Mouse (Mus musculus) mesoderm, embryonic 11.5 days (tissue): ENCODE measurements around the gene Lrrc4b.

ENCODE experiments used
- DNase-seq: peaks from one replicate; pipeline ENCODE4 v3.0.0-alpha.2; 2012; ENCODE audit warnings: low read depth, low spot score

The Lrrc4b gene

GRCm38 (mm10) chr7:44463556-44464225, 34.9 kb downstream of the Lrrc4b start:
- no peak for DNase-seq

- no peak for DNase-seq
Observed at GRCm38 (mm10) chr7:44464511-44464910, 35.7 kb downstream of the Lrrc4b start.

- DNase-seq, result no peak
Observed at GRCm38 (mm10) chr7:44465111-44465510, 36.3 kb downstream of the Lrrc4b start, which contains the start of gene Aspdh. Gene Aspdh (plus strand): TSS chr7:44465391.

- DNase-seq, result no peak
Observed at GRCm38 (mm10) chr7:44466006-44466887, 37.4 kb downstream of the Lrrc4b start.

- DNase-seq, result no peak
Observed at GRCm38 (mm10) chr7:44466888-44467311, 38.1 kb downstream of the Lrrc4b start.

- peak; percentile 98 for DNase-seq
Observed at GRCm38 (mm10) chr7:44467811-44468411, 39.1 kb downstream of the Lrrc4b start, which contains the start of gene Josd2. Gene Josd2 (plus strand): TSS chr7:44467980.

GRCm38 (mm10) chr7:44468644-44469285, 39.9 kb downstream of the Lrrc4b start:
- no peak for DNase-seq

- no peak for DNase-seq
Observed at GRCm38 (mm10) chr7:44469677-44470675, 41.2 kb downstream of the Lrrc4b start.

GRCm38 (mm10) chr7:44470696-44471612, 42.1 kb downstream of the Lrrc4b start:
- DNase-seq, result no peak

GRCm38 (mm10) chr7:44471880-44472557, 43.2 kb downstream of the Lrrc4b start:
- no peak for DNase-seq

- no peak for DNase-seq
Observed at GRCm38 (mm10) chr7:44472558-44472885, 43.7 kb downstream of the Lrrc4b start.

GRCm38 (mm10) chr7:44472961-44473646, 44.3 kb downstream of the Lrrc4b start:
- DNase-seq, result no peak

- DNase-seq, result peak; percentile 55
Observed at GRCm38 (mm10) chr7:44474419-44474818, 45.6 kb downstream of the Lrrc4b start.

GRCm38 (mm10) chr7:44475046-44475614, 46.3 kb downstream of the Lrrc4b start:
- DNase-seq, result no peak

- DNase-seq, result no peak
Observed at GRCm38 (mm10) chr7:44482836-44483435, 54.1 kb downstream of the Lrrc4b start.

- DNase-seq, result no peak
Observed at GRCm38 (mm10) chr7:44484109-44484508, 55.3 kb downstream of the Lrrc4b start.

GRCm38 (mm10) chr7:44484841-44485571, 56.2 kb downstream of the Lrrc4b start:
- DNase-seq, result peak; percentile 86
